9 mouse cellular contexts compared by ENCODE assay signal in the genomic region with DNA sequence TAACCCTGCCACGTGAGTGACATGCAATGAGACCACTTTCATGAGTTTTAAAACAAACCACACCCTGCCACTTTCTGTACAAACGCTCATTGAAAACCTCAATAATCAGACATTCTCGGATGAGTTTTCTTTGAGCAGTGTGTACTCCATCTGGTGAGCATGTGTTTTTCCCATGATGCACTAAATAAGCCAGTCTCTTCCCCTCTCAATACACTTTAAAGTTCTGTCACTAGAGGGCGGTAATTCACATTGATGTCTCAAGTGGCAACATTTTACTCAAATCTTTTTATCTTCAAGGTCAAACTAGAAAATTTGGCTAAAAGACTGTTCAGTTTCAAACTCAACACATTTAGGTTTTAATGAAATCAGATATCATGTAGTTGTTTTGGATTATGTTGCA.
A peak's percentile ranks its signal among the peaks of the same experiment; 100 is the strongest.
DNase-seq lines count a peak whose midpoint lies in the region; ATAC-seq lines count a peak whose summit lies in the region.
"Had no signal": no experiment of that assay in that cellular context is flagged by ENCODE, and none has a peak within 500 bp of the region (broad histone marks: within the 10 kb centered on the region; RNA-seq: fewer than 3 reads in every experiment).

No protein-coding gene starts in this region.

- peak; percentile 51; the same call in 1 of the 2 replicates for ATAC-seq in hindbrain, embryonic 11.5 days (ENCODE audit: low FRiP score)
- ATAC-seq in neural tube, embryonic 11.5 days (ENCODE audit: insufficient read depth, low FRiP score, low TSS enrichment) = peak; percentile 61; the same call in 1 of the 2 replicates
- ATAC-seq in neural tube, embryonic 15.5 days (ENCODE audit: low FRiP score) = no peak

- H3K4me2 ChIP-seq in hindbrain, embryonic 11.5 days (replicated peaks; ENCODE audit: low read depth, low read length) = no peak overlapping the region
- H3K4me2 ChIP-seq in neural tube, embryonic 11.5 days (ENCODE audit: low read depth) = no peak overlapping the region
- H3K4me2 ChIP-seq in neural tube, embryonic 15.5 days = no peak overlapping the region

- H3K9me3 ChIP-seq in hindbrain, embryonic 11.5 days (ENCODE audit: control insufficient read depth, low read length) = no peaks in the 10 kb centered on the region
- H3K9me3 ChIP-seq in hindbrain, embryonic 10.5 days = no peaks in the 10 kb centered on the region
- H3K9me3 ChIP-seq in neural tube, embryonic 11.5 days (ENCODE audit: control insufficient read depth, low read length) = no peaks in the 10 kb centered on the region
- H3K9me3 ChIP-seq in neural tube, embryonic 15.5 days (replicated peaks) = no peaks in the 10 kb centered on the region

- no peak overlapping the region for H3K4me3 ChIP-seq in hindbrain, embryonic 11.5 days (ENCODE audit: low read depth, low read length)
- H3K4me3 ChIP-seq in hindbrain, embryonic 10.5 days = no peak overlapping the region
- H3K4me3 ChIP-seq in neural tube, embryonic 11.5 days (ENCODE audit: low read depth, low read length) = no peak overlapping the region
- no peak overlapping the region for H3K4me3 ChIP-seq in neural tube, embryonic 15.5 days (replicated peaks)

- no peaks in the 10 kb centered on the region for H3K36me3 ChIP-seq in hindbrain, embryonic 11.5 days (ENCODE audit: control insufficient read depth, insufficient read depth, low read length)
- H3K36me3 ChIP-seq in hindbrain, embryonic 10.5 days = no peaks in the 10 kb centered on the region
- H3K36me3 ChIP-seq in neural tube, embryonic 11.5 days (ENCODE audit: control insufficient read depth, insufficient read depth, low read length) = no peaks in the 10 kb centered on the region
- H3K36me3 ChIP-seq in neural tube, embryonic 15.5 days = no peaks in the 10 kb centered on the region

- no peaks in the 10 kb centered on the region for H3K27me3 ChIP-seq in hindbrain, embryonic 11.5 days (ENCODE audit: control insufficient read depth, insufficient read depth, low read length)
- no peaks in the 10 kb centered on the region for H3K27me3 ChIP-seq in hindbrain, embryonic 10.5 days (ENCODE audit: insufficient read depth, poor library complexity, severe bottlenecking)
- no peaks in the 10 kb centered on the region for H3K27me3 ChIP-seq in neural tube, embryonic 11.5 days (ENCODE audit: control insufficient read depth, insufficient read depth, low read length)
- no peaks in the 10 kb centered on the region for H3K27me3 ChIP-seq in neural tube, embryonic 15.5 days (replicated peaks)

- peak; percentile 68 for DNase-seq in hindbrain, embryonic 11.5 days (ENCODE audit: low spot score)
- no peak for DNase-seq in hindbrain, embryonic 10.5 days (ENCODE audit: low spot score)
- peak; percentile 18 for DNase-seq in neural tube, embryonic 11.5 days (ENCODE audit: low spot score)
- DNase-seq in fibroblast of lung, adult 2 months (ENCODE audit: low read depth) = peak; percentile 23
- no peak for DNase-seq in ovary, postnatal 14 days (ENCODE audit: low spot score)
- DNase-seq in thymus, adult 18-20 months = no peak
- no peak for DNase-seq in spleen, postnatal 10 days (ENCODE audit: low spot score in 2 of 2)
- DNase-seq: kidney, postnatal 10 days had no signal

- 36% methylated on average over 4 of the region's 4 CpGs for WGBS in hindbrain, embryonic 11.5 days
- 45% methylated on average over 4 of the region's 4 CpGs for WGBS in hindbrain, embryonic 10.5 days
- WGBS in neural tube, embryonic 11.5 days = 27% methylated on average over 4 of the region's 4 CpGs
- 37% methylated on average over 4 of the region's 4 CpGs for WGBS in neural tube, embryonic 15.5 days

- no peaks in the 10 kb centered on the region for H3K4me1 ChIP-seq in hindbrain, embryonic 11.5 days (replicated peaks; ENCODE audit: control insufficient read depth, insufficient read depth, low read length)
- H3K4me1 ChIP-seq in hindbrain, embryonic 10.5 days (replicated peaks) = peaks cover 7% of the 10 kb centered on the region; the same call in 1 of the 2 replicates
- no peaks in the 10 kb centered on the region for H3K4me1 ChIP-seq in neural tube, embryonic 11.5 days (ENCODE audit: control insufficient read depth, insufficient read depth, low read length)
- H3K4me1 ChIP-seq in neural tube, embryonic 15.5 days = no peaks in the 10 kb centered on the region

- H3K27ac ChIP-seq in hindbrain, embryonic 11.5 days (ENCODE audit: low read depth, low read length) = no peak overlapping the region
- H3K27ac ChIP-seq in hindbrain, embryonic 10.5 days = no peak overlapping the region
- H3K27ac ChIP-seq in neural tube, embryonic 11.5 days (ENCODE audit: low read depth, low read length) = no peak overlapping the region
- no peak overlapping the region for H3K27ac ChIP-seq in neural tube, embryonic 15.5 days (replicated peaks)

- H3K9ac ChIP-seq in hindbrain, embryonic 11.5 days (ENCODE audit: low read depth, low read length) = no peak overlapping the region
- H3K9ac ChIP-seq in neural tube, embryonic 11.5 days (ENCODE audit: low read length) = no peak overlapping the region
- no peak overlapping the region for H3K9ac ChIP-seq in neural tube, embryonic 15.5 days (replicated peaks)

Comparison
In these comparisons a context has a peak if more than half of its experiments do, and no peak if none do; other contexts are left out.
1. DNase-seq: peak in hindbrain, embryonic 11.5 days (single experiment), neural tube, embryonic 11.5 days (single experiment) and fibroblast of lung, adult 2 months (single experiment); none in hindbrain, embryonic 10.5 days (single experiment), ovary, postnatal 14 days (single experiment), thymus, adult 18-20 months (0 of 2) and spleen, postnatal 10 days (0 of 2).